Mouse (Mus musculus) Muller cell, postnatal 12 days (primary cell): ENCODE data around the gene Josd2.

Source experiments
- DNase-seq: peaks from one replicate; pipeline ENCODE4 v3.0.0-alpha.2; 2015; ENCODE audit errors: inconsistent ontology term

Gene Josd2

DNA sequence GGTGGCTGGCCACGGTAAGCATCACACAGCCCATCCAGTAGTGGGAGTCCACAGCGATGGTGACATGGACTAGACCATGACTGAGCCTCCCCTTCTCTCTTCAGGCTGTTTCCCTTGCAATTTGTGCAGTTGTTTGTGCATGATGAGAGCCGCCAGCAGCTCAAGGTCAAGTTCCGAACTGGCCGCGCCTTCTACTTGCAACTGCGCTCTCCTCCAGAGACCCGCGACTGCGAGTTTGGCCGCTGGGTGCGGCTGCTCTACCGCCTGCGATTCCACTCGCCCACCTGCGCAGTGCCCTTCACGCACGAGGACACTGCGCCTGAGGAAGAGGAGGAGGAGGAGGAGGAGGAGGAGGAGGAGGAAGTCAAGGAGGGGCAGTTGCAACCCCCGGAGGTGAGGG is 32.3 kb downstream of the Josd2 start:
- DNase-seq, result no peak

DNA sequence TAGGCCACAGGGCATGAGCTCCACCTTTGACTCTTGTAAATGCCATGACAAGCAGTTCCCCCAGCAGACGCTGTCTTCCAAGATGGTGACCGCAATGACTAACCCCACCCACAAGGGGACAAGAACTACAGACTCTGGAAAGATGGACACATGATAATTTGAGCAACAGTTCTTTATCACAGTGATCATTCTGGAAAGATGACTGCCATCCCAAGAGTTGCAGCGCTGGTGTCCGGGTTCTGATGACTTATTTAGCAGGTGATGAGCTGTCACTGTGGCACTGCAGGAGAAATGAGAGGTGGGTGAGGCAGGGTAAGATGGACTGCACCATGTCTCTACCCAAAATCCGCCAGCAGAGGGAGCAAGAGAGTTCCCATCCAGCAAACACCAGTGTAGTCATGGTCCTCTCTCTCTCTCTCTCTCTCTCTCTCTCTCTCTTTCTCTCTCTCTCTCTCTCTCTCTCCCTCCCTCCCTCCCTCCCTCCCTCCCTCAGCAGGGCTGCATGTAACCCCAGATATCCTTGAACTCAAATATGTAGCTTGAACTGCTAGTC is 33.9 kb downstream of the Josd2 start:
- peak; percentile 44 for DNase-seq

DNA sequence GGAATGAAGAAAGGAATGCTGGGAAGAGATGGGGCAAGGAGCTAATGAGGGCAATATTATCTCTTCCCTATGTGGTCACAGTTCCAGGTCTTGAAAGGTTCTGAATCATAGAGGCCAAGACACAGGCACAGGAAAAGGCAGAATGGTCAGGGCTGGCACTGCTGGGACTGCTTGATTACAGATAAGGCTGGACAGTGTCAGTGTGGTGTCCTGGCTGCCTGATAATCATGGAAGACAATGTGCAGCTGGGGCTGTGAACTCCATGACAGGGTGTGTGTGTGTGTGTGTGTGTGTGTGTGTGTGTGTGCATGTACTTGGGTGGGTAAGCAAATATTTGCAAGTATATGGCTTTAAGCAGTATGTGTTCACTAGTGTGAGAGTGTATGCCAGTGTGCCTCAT is 39.7 kb downstream of the Josd2 start:
- DNase-seq, result no peak

DNA sequence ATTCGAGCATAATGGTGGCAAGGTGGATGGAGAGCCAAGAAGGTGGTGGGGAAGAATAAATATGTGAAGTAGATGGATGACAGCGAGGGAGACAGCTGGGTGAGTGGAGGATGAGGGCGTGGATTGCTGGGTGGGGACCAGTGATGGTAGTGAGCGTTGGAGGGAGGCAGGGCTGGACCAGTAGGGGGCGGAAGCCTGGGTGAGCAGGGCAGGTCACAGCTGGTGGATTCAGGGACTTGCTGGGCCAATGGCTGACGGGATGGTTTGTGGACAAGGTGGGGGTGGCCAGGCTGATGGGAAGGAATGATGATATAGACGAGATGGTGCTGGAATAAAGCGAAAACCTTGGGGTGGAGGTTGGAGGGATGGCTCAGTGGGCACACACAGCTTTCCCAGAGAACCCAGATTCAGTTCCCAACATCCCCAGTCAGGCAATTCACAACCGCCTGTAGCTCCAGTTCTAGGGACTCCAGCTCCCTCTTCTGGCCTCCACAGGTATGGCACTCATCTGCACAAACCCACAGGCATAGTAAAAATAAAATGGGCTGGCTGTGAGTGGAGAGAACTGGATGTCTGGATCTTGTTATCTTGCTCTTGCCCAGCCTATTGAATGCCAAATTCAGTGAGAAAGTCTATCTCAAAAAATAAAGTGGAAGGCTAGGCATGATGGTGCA is 51.6 kb downstream of the Josd2 start:
- DNase-seq, result no peak

DNA sequence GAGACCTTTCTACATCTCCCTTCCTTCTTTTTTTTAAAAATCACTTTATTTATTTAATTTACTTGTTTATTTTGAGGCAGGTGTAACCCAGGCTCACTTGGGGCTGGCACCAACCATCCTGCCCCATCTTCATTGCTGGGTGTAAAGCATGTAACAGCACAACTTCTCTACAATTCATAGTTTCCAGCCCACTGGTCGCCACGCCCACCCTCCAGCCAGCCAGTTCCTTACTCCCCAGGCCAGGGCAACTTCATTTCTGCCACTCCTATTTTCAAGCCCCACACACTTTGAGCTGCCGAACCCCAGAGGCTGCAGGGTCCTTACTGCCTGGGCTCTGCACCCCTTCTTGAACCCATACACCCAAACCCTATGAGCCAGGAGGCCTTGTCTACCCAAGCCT is 53.2 kb downstream of the Josd2 start:
- no peak for DNase-seq
